Mouse (Mus musculus): Measurements from ENCODE around the gene Nt5c1b. TPM values are rescaled to one million over a fixed set of nuclear protein-coding genes. Genes with fewer than 3 reads are reported as not detected.

Nt5c1b gene
- not detected in 2 replicates for polyA plus RNA-seq (2014; fragmentation: Nextera tagmentation; extraction: Ambion mirVana)

DNA sequence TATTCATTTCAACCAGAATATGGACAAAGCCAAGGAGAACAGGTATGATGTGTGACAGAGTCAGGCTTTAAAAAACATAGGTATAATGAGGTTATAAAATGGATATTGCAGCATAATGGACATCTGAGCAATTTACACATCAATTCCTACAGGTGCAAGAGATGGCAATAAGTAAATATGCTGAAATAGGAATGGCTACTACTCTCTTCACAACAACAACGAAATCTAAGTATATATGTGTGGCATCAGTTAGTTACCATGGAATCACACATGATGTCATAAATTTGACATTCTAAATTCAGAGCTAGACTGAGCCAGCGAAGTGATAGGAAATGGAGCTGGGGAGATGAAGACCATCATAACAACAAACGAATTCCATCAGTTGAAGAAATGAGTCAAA is at the start of gene Nt5c1b:
TSS of gene Nt5c1b (plus strand) at position 301 of the 400 bp plus-strand sequence.
- no peak for ATAC-seq (ENCODE audit: low FRiP score, low TSS enrichment)
- Histone ChIP-seq H3K9ac (replicated peaks; ENCODE audit: low read length) (no peak within 1 kb of the TSS), H3K27ac (replicated peaks; ENCODE audit: low read depth, low read length) (no peak within 1 kb of the TSS), H3K4me3 (replicated peaks; ENCODE audit: low read depth, low read length) (no peak within 1 kb of the TSS), H3K9me3 (ENCODE audit: control insufficient read depth, low read length) (no peaks in the 10 kb centered on the region), H3K27me3 (ENCODE audit: control insufficient read depth, insufficient read depth, low read length) (no peaks in the 10 kb centered on the region), H3K36me3 (ENCODE audit: control insufficient read depth, insufficient read depth, low read length) (no peaks in the 10 kb centered on the region), H3K4me1 (ENCODE audit: control insufficient read depth, insufficient read depth, low read length) (no peaks in the 10 kb centered on the region), H3K4me2 (ENCODE audit: low read length) (no peak within 1 kb of the TSS)
- DNase-seq = no peak
- 83% methylated on average over 3 of the region's 3 CpGs for WGBS

DNA sequence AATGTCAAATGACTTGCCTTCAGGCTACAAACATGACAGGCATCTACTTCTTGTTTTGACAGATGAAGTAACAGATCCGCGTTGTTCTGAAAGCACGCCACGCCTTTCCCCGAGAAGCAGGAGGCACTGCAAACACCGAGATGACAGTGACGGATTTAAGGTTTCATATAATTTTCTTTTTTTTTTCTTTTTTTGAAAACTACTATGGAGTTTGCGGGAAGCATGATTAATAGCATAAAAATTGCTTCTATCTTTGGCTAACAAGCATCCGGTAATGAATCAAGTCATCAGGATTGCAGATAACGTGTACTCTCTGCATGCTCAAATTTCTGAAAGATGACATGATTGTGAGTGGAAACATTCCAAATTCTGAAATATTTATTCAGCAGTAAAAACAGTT is 42.1 kb upstream of the Nt5c1b start:
- ATAC-seq (ENCODE audit: low FRiP score, low TSS enrichment) = no peak
- no peak for DNase-seq
- WGBS = 91% methylated on average over 10 of the region's 10 CpGs

DNA sequence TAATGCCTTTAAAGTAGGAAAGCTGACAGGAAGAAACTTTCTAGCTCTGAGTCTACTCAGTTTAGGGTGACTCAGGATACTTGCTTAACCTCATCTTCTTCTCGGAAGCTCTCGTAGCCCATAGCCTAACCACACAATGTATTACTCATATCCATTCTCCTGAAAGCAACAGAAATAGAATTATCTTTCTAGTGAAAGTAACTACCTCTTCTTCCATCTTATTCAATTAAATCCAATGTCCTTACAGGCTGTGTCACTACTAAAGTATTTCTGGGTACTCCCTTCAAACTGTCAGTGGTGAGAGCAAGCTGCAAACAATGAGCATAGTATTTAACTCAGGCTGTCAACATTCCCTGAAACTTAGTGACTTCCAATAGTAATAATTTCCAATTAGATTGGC is 40.3 kb upstream of the Nt5c1b start:
- Histone ChIP-seq H3K4me3 (replicated peaks; ENCODE audit: low read depth, low read length) (no peak overlapping the region), H3K27me3 (ENCODE audit: control insufficient read depth, insufficient read depth, low read length) (no peaks in the 10 kb centered on the region), H3K9me3 (ENCODE audit: control insufficient read depth, low read length) (no peaks in the 10 kb centered on the region), H3K4me2 (ENCODE audit: low read length) (no peak overlapping the region), H3K27ac (replicated peaks; ENCODE audit: low read depth, low read length) (no peak overlapping the region), H3K9ac (replicated peaks; ENCODE audit: low read length) (no peak overlapping the region), H3K4me1 (ENCODE audit: control insufficient read depth, insufficient read depth, low read length) (no peaks in the 10 kb centered on the region), H3K36me3 (ENCODE audit: control insufficient read depth, insufficient read depth, low read length) (no peaks in the 10 kb centered on the region)
- WGBS = 86% methylated on average over 2 of the region's 2 CpGs
- DNase-seq (no peak), ATAC-seq (ENCODE audit: low FRiP score, low TSS enrichment) (no peak)

More for the DNA sequence above, 42.1 kb upstream of the Nt5c1b start:
- no peak overlapping the region for H3K27ac ChIP-seq (replicated peaks; ENCODE audit: low read depth, low read length)
- H3K4me3 ChIP-seq (replicated peaks; ENCODE audit: low read depth, low read length) = no peak overlapping the region
- no peaks in the 10 kb centered on the region for H3K9me3 ChIP-seq (ENCODE audit: control insufficient read depth, low read length)
- H3K4me1 ChIP-seq (ENCODE audit: control insufficient read depth, insufficient read depth, low read length) = no peaks in the 10 kb centered on the region
- no peak overlapping the region for H3K4me2 ChIP-seq (ENCODE audit: low read length)
- H3K9ac ChIP-seq (replicated peaks; ENCODE audit: low read length) = no peak overlapping the region
- H3K27me3 ChIP-seq (ENCODE audit: control insufficient read depth, insufficient read depth, low read length) = no peaks in the 10 kb centered on the region
- no peaks in the 10 kb centered on the region for H3K36me3 ChIP-seq (ENCODE audit: control insufficient read depth, insufficient read depth, low read length)

DNA sequence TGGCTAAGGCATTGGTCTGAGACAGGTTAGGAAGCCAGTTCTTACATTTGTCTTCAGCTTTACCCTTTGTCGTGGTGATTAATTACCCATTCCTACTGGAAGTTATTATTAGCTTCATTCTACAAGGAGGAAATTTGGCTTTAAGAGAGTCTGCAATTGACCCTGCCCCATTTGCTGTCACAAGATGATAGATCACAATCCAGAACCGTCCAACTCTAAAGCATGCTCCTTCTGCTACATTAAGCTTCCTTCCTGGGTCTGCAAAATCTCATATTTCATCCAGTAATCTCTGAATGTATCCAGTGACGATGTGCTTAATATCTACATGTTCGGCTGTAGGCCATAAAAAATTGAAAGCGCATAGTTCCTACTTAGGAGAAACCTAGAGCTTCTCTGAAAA is 29.2 kb upstream of the Nt5c1b start:
- H3K4me3 ChIP-seq (replicated peaks; ENCODE audit: low read depth, low read length) = no peak overlapping the region
- DNase-seq = no peak

DNA sequence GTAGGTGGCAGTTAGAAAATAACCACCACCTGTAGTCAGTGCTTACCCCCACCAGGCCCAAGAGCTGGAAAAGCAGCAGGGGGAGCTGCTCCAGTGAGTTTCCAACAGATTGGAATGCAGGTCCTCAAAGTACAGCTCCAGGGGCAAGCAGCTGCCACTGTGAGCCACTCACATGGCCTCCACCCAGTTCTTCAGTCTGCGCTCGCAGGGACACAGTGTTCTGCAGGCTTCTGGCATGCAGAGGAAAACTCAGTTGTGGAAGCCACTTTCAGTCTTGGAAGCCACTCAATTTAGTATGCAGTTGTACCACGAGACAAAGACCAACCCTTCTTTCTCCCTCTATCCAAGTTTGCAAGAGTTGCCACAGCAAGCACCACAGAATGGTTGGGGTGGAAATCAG is 19.1 kb upstream of the Nt5c1b start:
- Histone ChIP-seq H3K4me1 (ENCODE audit: control insufficient read depth, insufficient read depth, low read length) (no peaks in the 10 kb centered on the region), H3K4me2 (ENCODE audit: low read length) (no peak overlapping the region), H3K9ac (replicated peaks; ENCODE audit: low read length) (no peak overlapping the region), H3K36me3 (ENCODE audit: control insufficient read depth, insufficient read depth, low read length) (no peaks in the 10 kb centered on the region), H3K9me3 (ENCODE audit: control insufficient read depth, low read length) (no peaks in the 10 kb centered on the region), H3K4me3 (replicated peaks; ENCODE audit: low read depth, low read length) (no peak overlapping the region), H3K27ac (replicated peaks; ENCODE audit: low read depth, low read length) (no peak overlapping the region), H3K27me3 (ENCODE audit: control insufficient read depth, insufficient read depth, low read length) (no peaks in the 10 kb centered on the region)
- DNase-seq (no peak), ATAC-seq (ENCODE audit: low FRiP score, low TSS enrichment) (no peak)
- WGBS = 47% methylated on average over 3 of the region's 3 CpGs

More for the DNA sequence above, 29.2 kb upstream of the Nt5c1b start:
- Histone ChIP-seq H3K27me3 (ENCODE audit: control insufficient read depth, insufficient read depth, low read length) (no peaks in the 10 kb centered on the region), H3K27ac (replicated peaks; ENCODE audit: low read depth, low read length) (no peak overlapping the region), H3K4me1 (ENCODE audit: control insufficient read depth, insufficient read depth, low read length) (no peaks in the 10 kb centered on the region), H3K9ac (replicated peaks; ENCODE audit: low read length) (no peak overlapping the region), H3K9me3 (ENCODE audit: control insufficient read depth, low read length) (no peaks in the 10 kb centered on the region), H3K36me3 (ENCODE audit: control insufficient read depth, insufficient read depth, low read length) (no peaks in the 10 kb centered on the region), H3K4me2 (ENCODE audit: low read length) (no peak overlapping the region)
- 96% methylated on average over 5 of the region's 5 CpGs for WGBS
- ATAC-seq (ENCODE audit: low FRiP score, low TSS enrichment) = no peak

DNA sequence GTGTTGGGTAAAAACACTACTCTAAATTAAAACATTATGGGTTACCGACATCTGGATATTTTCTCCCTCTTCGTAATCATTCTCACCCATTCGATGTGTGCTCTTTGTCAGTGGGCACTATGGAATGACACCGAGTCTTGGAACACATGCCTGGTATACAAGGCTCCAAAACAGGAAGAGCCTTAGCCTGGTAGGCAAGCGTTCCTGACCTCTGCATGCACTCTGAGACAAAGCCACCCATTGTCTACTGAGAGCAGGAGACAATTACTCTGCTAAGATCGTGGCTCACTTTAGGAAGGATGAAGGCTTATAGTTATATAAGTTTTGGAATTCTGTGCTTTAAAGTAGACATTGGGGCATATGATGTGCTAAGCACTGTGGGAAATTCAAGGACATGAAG is 12.0 kb upstream of the Nt5c1b start:
- no peaks in the 10 kb centered on the region for H3K36me3 ChIP-seq (ENCODE audit: control insufficient read depth, insufficient read depth, low read length)
- no peak overlapping the region for H3K27ac ChIP-seq (replicated peaks; ENCODE audit: low read depth, low read length)
- no peaks in the 10 kb centered on the region for H3K4me1 ChIP-seq (ENCODE audit: control insufficient read depth, insufficient read depth, low read length)
- DNase-seq (no peak), ATAC-seq (ENCODE audit: low FRiP score, low TSS enrichment) (no peak)
- no peak overlapping the region for H3K4me2 ChIP-seq (ENCODE audit: low read length)
- WGBS = 81% methylated on average over 6 of the region's 6 CpGs
- no peaks in the 10 kb centered on the region for H3K9me3 ChIP-seq (ENCODE audit: control insufficient read depth, low read length)
- no peak overlapping the region for H3K9ac ChIP-seq (replicated peaks; ENCODE audit: low read length)
- H3K27me3 ChIP-seq (ENCODE audit: control insufficient read depth, insufficient read depth, low read length) = no peaks in the 10 kb centered on the region
- H3K4me3 ChIP-seq (replicated peaks; ENCODE audit: low read depth, low read length) = no peak overlapping the region

DNA sequence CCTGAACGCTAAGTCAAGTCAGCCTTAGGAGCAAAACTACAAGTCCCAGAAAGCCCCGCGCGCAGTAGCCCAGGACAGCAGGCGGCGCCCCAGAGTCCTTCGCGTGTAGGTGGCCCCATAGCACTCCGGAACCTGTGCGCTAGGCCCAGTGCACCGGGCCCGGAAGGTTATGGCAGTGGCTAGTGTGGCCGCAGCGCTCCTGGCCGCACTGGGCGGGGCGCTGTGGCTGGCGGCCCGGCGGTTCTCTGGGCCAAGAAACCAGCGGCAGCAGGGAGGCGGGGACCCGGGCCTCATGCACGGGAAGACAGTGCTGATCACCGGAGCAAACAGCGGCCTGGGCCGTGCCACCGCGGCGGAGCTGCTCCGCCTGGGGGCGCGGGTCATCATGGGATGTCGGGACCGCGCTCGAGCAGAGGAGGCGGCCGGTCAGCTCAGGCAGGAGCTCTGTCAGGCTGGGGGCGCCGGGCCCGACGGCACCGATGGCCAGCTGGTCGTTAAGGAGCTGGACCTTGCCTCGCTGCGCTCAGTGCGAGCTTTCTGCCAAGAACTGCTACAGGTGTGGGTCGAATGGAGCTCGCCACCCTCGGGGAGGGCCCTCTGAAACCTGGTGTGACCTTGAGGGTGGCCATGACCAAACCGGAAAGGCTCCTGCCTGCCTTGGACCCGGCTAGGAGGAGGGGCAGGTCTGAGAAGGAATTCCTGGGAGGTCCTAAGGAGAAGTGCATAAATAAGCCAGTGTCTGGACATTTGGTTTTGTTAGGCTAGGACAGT is 21.1 kb downstream of the Nt5c1b start, which contains the start of gene Rdh14:
TSS of gene Rdh14 (plus strand) at position 102 of the 771 bp plus-strand sequence.
- H3K9me3 ChIP-seq (ENCODE audit: control insufficient read depth, low read length) = no peaks in the 10 kb centered on the region
- DNase-seq (peak; percentile 97), ATAC-seq (ENCODE audit: low FRiP score, low TSS enrichment) (peak; percentile 98)
- peaks cover 8% of the 10 kb centered on the region for H3K36me3 ChIP-seq (ENCODE audit: control insufficient read depth, insufficient read depth, low read length)
- peak within 1 kb of the TSS; percentile 82 for H3K4me2 ChIP-seq (ENCODE audit: low read length)
- no peaks in the 10 kb centered on the region for H3K27me3 ChIP-seq (ENCODE audit: control insufficient read depth, insufficient read depth, low read length)
- H3K4me1 ChIP-seq (ENCODE audit: control insufficient read depth, insufficient read depth, low read length) = peaks cover 11% of the 10 kb centered on the region
- under 1% methylated on average over 53 of the region's 53 CpGs for WGBS
- H3K4me3 ChIP-seq (replicated peaks; ENCODE audit: low read depth, low read length) = peak within 1 kb of the TSS; percentile 82
- H3K27ac ChIP-seq (replicated peaks; ENCODE audit: low read depth, low read length) = peak within 1 kb of the TSS; percentile 90
- H3K9ac ChIP-seq (replicated peaks; ENCODE audit: low read length) = peak within 1 kb of the TSS; percentile 91

DNA sequence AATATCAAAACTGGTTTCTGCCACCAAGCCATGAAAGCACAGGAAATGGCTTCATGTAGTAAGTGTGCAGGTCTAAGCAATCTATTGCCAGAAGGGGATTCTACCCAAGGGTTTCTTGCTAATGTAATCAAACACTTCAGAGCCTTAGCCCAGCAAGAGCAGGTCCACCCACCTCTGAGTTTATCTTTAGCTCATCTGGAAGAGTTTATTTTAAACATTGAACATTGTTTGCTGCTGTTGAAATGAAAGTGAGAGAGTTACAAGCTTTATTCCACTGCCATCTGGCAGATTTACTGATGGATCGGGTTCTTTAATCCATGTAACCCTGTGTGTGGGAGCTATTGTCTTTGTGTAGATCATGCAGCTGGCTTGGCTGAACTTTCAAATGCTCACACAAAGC is 31.0 kb downstream of the Nt5c1b start:
- 67% methylated on average over 1 of the region's 1 CpGs for WGBS
- ATAC-seq (ENCODE audit: low FRiP score, low TSS enrichment) (no peak), DNase-seq (no peak)
- no peaks in the 10 kb centered on the region for H3K36me3 ChIP-seq (ENCODE audit: control insufficient read depth, insufficient read depth, low read length)
- no peaks in the 10 kb centered on the region for H3K27me3 ChIP-seq (ENCODE audit: control insufficient read depth, insufficient read depth, low read length)
- H3K4me2 ChIP-seq (ENCODE audit: low read length) = no peak overlapping the region
- H3K4me1 ChIP-seq (ENCODE audit: control insufficient read depth, insufficient read depth, low read length) = no peaks in the 10 kb centered on the region
- H3K9me3 ChIP-seq (ENCODE audit: control insufficient read depth, low read length) = no peaks in the 10 kb centered on the region
- no peak overlapping the region for H3K27ac ChIP-seq (replicated peaks; ENCODE audit: low read depth, low read length)
- H3K9ac ChIP-seq (replicated peaks; ENCODE audit: low read length) = no peak overlapping the region
- H3K4me3 ChIP-seq (replicated peaks; ENCODE audit: low read depth, low read length) = no peak overlapping the region

All from midbrain, embryonic 14.5 days (tissue).